Mouse (Mus musculus): ENCODE measurements around the gene Lgals1.
A peak's percentile ranks its signal among the peaks of the same experiment; 100 is the strongest.
"Not testable (repeated sequence)": the region's sequence is repeated elsewhere in the genome, so short reads cannot be mapped to it uniquely, and the experiment has no call there.

Gene Lgals1

GRCm38 (mm10) chr15:78926021-78926919 is at the start of gene Lgals1:
TSS of gene Lgals1 (plus strand) at chr15:78926725.
- DNase-seq, result peak; percentile 74

- peak; percentile 95 for DNase-seq
Observed at GRCm38 (mm10) chr15:78876991-78877809, 49.3 kb upstream of the Lgals1 start, which contains the start of gene Gga1. TSS of gene Gga1 (plus strand) at chr15:78877190.

- DNase-seq, result peak; percentile 40
Observed at GRCm38 (mm10) chr15:78877810-78878390, 48.6 kb upstream of the Lgals1 start.

GRCm38 (mm10) chr15:78878792-78879516 is 47.6 kb upstream of the Lgals1 start:
- DNase-seq, result not testable (repeated sequence)

GRCm38 (mm10) chr15:78880432-78880831 is 46.1 kb upstream of the Lgals1 start:
- DNase-seq, result no peak

- DNase-seq, result no peak
Observed at GRCm38 (mm10) chr15:78881828-78882227, 44.7 kb upstream of the Lgals1 start.

GRCm38 (mm10) chr15:78889401-78889853 is 37.1 kb upstream of the Lgals1 start:
- no peak for DNase-seq

GRCm38 (mm10) chr15:78892440-78892839 is 34.1 kb upstream of the Lgals1 start:
- DNase-seq, result no peak

- DNase-seq, result no peak
Observed at GRCm38 (mm10) chr15:78894726-78895125, 31.8 kb upstream of the Lgals1 start.

- DNase-seq, result no peak
Observed at GRCm38 (mm10) chr15:78895741-78896140, 30.8 kb upstream of the Lgals1 start.

- no peak for DNase-seq
Observed at GRCm38 (mm10) chr15:78896149-78896548, 30.4 kb upstream of the Lgals1 start.

GRCm38 (mm10) chr15:78897488-78897887 is 29.0 kb upstream of the Lgals1 start:
- no peak for DNase-seq

GRCm38 (mm10) chr15:78898507-78899001 is 28.0 kb upstream of the Lgals1 start:
- DNase-seq, result no peak

GRCm38 (mm10) chr15:78899409-78899739 is 27.2 kb upstream of the Lgals1 start, which contains the start of gene Gm49510:
TSS of gene Gm49510 (plus strand) at chr15:78899667.
- no peak for DNase-seq

- peak; percentile 41 for DNase-seq
Observed at GRCm38 (mm10) chr15:78899740-78900584, 26.6 kb upstream of the Lgals1 start, which contains the start of gene Sh3bp1. TSS of gene Sh3bp1 (plus strand) at chr15:78899768.

- DNase-seq, result no peak
Observed at GRCm38 (mm10) chr15:78900585-78901421, 25.7 kb upstream of the Lgals1 start.

- DNase-seq, result no peak
Observed at GRCm38 (mm10) chr15:78901422-78901789, 25.1 kb upstream of the Lgals1 start.

GRCm38 (mm10) chr15:78903243-78903642 is 23.3 kb upstream of the Lgals1 start:
- peak; percentile 86 for DNase-seq

GRCm38 (mm10) chr15:78908399-78908798 is 18.1 kb upstream of the Lgals1 start:
- DNase-seq, result no peak

- DNase-seq, result no peak
Observed at GRCm38 (mm10) chr15:78908982-78909381, 17.5 kb upstream of the Lgals1 start.

Measured in cerebellum, adult 8-10 months (tissue).